Mouse (Mus musculus) erythroblast, embryonic 14.5 days (primary cell): ENCODE results near the gene Sde2.

Experiments used
- GATA1 ChIP-seq: IDR thresholded peaks from 2 replicates; pipeline ENCODE4 v1.6.1; 2012; ENCODE audit warnings: low read length, inconsistent platforms, mixed read lengths
- TAL1 ChIP-seq: IDR thresholded peaks from 3 replicates; pipeline ENCODE4 v1.6.1; 2012; ENCODE audit warnings: low read length, inconsistent platforms, mixed read lengths

GRCm38 (mm10) chr1:180917053-180917452 is 66.1 kb downstream of the Sde2 start:
- no peak for TF ChIP-seq TAL1
- TF ChIP-seq GATA1 = no peak
